Mouse (Mus musculus) myocyte (in vitro differentiated cells): ENCODE data around the gene Trim17. TPM values are rescaled to one million over a fixed set of nuclear protein-coding genes. Genes with fewer than 3 reads are reported as not detected.

Source experiments
- H3K27me3 ChIP-seq: one replicate; pipeline ENCODE4 v1.6.1; 2011; ENCODE audit not compliant: control insufficient read depth, insufficient read depth, insufficient read length
- H3K36me3 ChIP-seq: one replicate; pipeline ENCODE4 v1.6.1; 2011; ENCODE audit not compliant: control insufficient read depth, insufficient read depth
- H3K4me2 ChIP-seq: one replicate; pipeline ENCODE4 v1.6.1; 2011; ENCODE audit warnings: low read depth, control low read depth
- H3K4me3 ChIP-seq: one replicate; pipeline ENCODE4 v1.5.1; 2011; ENCODE audit warnings: mild to moderate bottlenecking, control low read depth, moderate library complexity
- H3K79me2 ChIP-seq: one replicate; pipeline ENCODE4 v1.6.1; 2011; ENCODE audit not compliant: control insufficient read depth, insufficient read depth
- H3ac ChIP-seq: one replicate; pipeline ENCODE4 v1.6.1; 2011; ENCODE audit not compliant: control insufficient read depth, insufficient read length
- CEBPB ChIP-seq: IDR thresholded peaks from 2 replicates; pipeline ENCODE4 v1.6.1; 2011; ENCODE audit warnings: mild to moderate bottlenecking, moderate library complexity; ENCODE audit not compliant: poor library complexity, insufficient read depth, severe bottlenecking
- E2F4 ChIP-seq: IDR thresholded peaks from one replicate; pipeline ENCODE4 v1.6.1; 2011; ENCODE audit warnings: mild to moderate bottlenecking, control low read depth, moderate library complexity; ENCODE audit not compliant: insufficient read depth
- MAX ChIP-seq: IDR thresholded peaks from one replicate; pipeline ENCODE4 v1.6.1; 2011; ENCODE audit warnings: low read depth, mild to moderate bottlenecking, control low read depth
- MYOD1 ChIP-seq, 3 experiments: IDR thresholded peaks; one replicate each; pipeline ENCODE4 v1.6.1; 2011; ENCODE audit warnings: control low read depth in 2 of 3, low read depth in 2 of 3, mild to moderate bottlenecking in 2 of 3, moderate library complexity in 1 of 3; ENCODE audit not compliant: insufficient read length in 2 of 3, control insufficient read depth in 1 of 3
- MYOG ChIP-seq, 3 experiments: IDR thresholded peaks; one replicate each; pipeline ENCODE4 v1.6.1; 2011; ENCODE audit warnings: control low read depth in 2 of 3, low read depth in 2 of 3, mild to moderate bottlenecking in 2 of 3; ENCODE audit not compliant: insufficient read length in 2 of 3, control insufficient read depth in 1 of 3, insufficient read depth in 1 of 3
- POLR2A ChIP-seq: IDR thresholded peaks from one replicate; pipeline ENCODE4 v1.6.1; 2011; ENCODE audit warnings: low read depth, mild to moderate bottlenecking, control low read depth, moderate library complexity; ENCODE audit not compliant: insufficient read length
- POLR2AphosphoS2 ChIP-seq: IDR thresholded peaks from one replicate; pipeline ENCODE4 v1.6.1; 2011; ENCODE audit warnings: low read depth, control low read depth; ENCODE audit not compliant: insufficient read length
- REST ChIP-seq: IDR thresholded peaks from one replicate; pipeline ENCODE4 v1.6.1; 2011; ENCODE audit warnings: mild to moderate bottlenecking, control low read depth, moderate library complexity; ENCODE audit not compliant: insufficient read depth, insufficient read length
- SRF ChIP-seq: IDR thresholded peaks from one replicate; pipeline ENCODE4 v1.6.1; 2011; ENCODE audit warnings: low read depth; ENCODE audit not compliant: control insufficient read depth, insufficient read length
- TCF12 ChIP-seq: IDR thresholded peaks from one replicate; pipeline ENCODE4 v1.6.1; 2011; ENCODE audit warnings: mild to moderate bottlenecking, control low read depth; ENCODE audit not compliant: poor library complexity, insufficient read depth, severe bottlenecking
- TCF3 ChIP-seq: IDR thresholded peaks from one replicate; pipeline ENCODE4 v1.6.1; 2011; ENCODE audit warnings: low read depth, control low read depth; ENCODE audit not compliant: insufficient read length
- USF1 ChIP-seq: IDR thresholded peaks from one replicate; pipeline ENCODE4 v1.6.1; 2011; ENCODE audit warnings: low read depth, mild to moderate bottlenecking, control low read depth, moderate library complexity
- polyA plus RNA-seq: library from polyadenylated mRNA; unstranded; fragments of >200 nt; fragmentation: generic; extraction: Trizol; gene quantifications from one replicate; pipeline ENCODE4 v1.2.1, GENCODE M21; 2012; ENCODE audit warnings: missing spikeins

Trim17 gene
- polyA plus RNA-seq, 1 experiment = 0.64 TPM

DNA sequence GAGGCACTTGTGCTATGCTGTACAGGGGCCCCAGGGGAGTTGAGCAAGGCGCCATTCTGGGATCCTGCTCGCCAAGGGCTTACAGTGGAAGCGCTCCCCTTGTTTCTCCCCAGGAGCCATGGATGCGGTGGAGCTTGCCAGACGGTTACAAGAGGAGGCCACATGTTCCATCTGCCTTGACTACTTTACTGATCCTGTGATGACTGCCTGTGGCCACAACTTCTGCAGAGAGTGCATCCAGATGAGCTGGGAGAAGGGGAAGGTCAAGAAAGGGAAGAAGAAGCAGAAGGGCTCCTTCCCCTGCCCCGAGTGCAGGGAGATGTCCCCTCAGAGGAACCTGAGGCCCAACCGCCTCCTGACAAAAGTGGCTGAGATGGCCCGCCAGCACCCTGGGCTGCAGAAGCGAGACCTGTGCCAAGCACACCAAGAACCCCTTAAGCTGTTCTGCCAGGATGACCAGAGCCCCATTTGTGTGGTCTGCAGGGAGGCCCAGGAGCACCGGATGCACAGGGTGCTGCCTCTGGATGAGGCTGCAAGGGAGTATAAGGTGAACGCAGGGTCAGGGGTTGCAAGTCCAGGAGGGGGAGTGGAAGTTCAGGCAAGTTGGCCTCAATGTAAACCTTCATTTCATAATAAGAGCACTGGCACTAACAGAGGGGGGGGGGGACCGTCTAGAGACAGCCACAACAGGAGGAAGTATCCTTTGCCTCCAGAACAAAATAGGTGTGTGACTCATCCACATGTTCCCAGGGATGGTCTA lies 10.7 kb downstream of the Trim17 start:
- no peak overlapping the region for H3K4me2 ChIP-seq

DNA sequence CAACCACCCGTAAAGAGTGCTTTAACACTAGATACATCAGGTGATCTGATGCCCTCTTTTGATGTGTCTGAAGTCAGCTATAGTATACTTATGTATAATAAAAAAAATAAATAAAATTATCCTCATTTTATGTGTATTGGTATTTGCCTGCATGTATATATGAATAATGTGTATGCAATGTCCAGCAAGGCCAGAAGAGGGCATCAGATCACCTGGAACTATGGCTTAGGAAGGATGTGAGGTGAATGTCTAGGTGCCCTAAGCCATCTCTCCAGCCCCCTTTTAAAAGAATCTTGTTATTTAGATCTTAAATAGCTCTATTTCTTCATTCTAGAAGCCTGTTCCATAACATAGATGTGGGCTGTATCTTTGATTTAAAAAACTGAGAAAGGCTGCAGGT lies 12.9 kb downstream of the Trim17 start:
- no peak overlapping the region for H3ac ChIP-seq
- no peaks in the 10 kb centered on the region for H3K79me2 ChIP-seq
- TF ChIP-seq SRF (no peak), CEBPB (no peak), TCF3 (no peak), E2F4 (no peak), MAX (no peak), POLR2AphosphoS2 (no peak), MYOG (IDR thresholded peaks at IDR 0.05; ENCODE audit: control insufficient read depth in 1 of 3, insufficient read depth in 1 of 3, insufficient read length in 2 of 3, low read depth in 2 of 3) (no peak), POLR2A (no peak), MYOD1 (IDR thresholded peaks at IDR 0.05; ENCODE audit: control insufficient read depth in 1 of 3, insufficient read length in 2 of 3, low read depth in 2 of 3) (no peak), USF1 (no peak), REST (no peak), TCF12 (no peak)
- H3K4me2 ChIP-seq = no peak overlapping the region
- no peaks in the 10 kb centered on the region for H3K27me3 ChIP-seq
- H3K4me3 ChIP-seq = no peak overlapping the region
- no peaks in the 10 kb centered on the region for H3K36me3 ChIP-seq

More for the DNA sequence above, 10.7 kb downstream of the Trim17 start:
- TF ChIP-seq MAX = no peak
- TF ChIP-seq POLR2A = no peak
- no peak for TF ChIP-seq E2F4
- H3K4me3 ChIP-seq = no peak overlapping the region
- H3K27me3 ChIP-seq = no peaks in the 10 kb centered on the region
- no peak overlapping the region for H3ac ChIP-seq
- H3K36me3 ChIP-seq = no peaks in the 10 kb centered on the region
- H3K79me2 ChIP-seq = no peaks in the 10 kb centered on the region

DNA sequence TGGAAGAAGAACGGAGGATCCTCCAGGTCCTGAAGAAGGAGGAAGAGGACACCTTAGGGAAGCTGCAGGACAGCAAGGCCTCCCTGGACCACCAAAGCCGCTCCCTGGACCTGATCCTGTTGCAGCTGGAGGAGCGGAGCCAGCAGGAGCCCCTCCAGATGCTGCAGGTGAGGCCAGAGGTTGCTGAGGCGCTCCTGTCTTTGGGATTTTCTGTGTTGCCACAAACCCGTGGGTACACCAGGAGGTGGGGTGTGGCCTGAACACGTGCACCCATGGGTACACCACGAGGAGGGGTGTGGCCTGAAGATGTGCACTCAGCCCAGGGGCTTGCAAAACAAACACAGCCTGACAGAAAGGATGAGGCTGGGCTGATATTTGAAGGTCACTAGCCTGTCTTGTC lies 14.1 kb downstream of the Trim17 start:
- Histone ChIP-seq H3K4me2 (no peak overlapping the region), H3K79me2 (no peaks in the 10 kb centered on the region), H3ac (no peak overlapping the region), H3K4me3 (no peak overlapping the region), H3K36me3 (peaks cover 3% of the 10 kb centered on the region), H3K27me3 (no peaks in the 10 kb centered on the region)
- no peak for TF ChIP-seq TCF12
- TF ChIP-seq MYOD1 (IDR thresholded peaks at IDR 0.05; ENCODE audit: control insufficient read depth in 1 of 3, insufficient read length in 2 of 3, low read depth in 2 of 3) = no peak
- TF ChIP-seq POLR2A = no peak

DNA sequence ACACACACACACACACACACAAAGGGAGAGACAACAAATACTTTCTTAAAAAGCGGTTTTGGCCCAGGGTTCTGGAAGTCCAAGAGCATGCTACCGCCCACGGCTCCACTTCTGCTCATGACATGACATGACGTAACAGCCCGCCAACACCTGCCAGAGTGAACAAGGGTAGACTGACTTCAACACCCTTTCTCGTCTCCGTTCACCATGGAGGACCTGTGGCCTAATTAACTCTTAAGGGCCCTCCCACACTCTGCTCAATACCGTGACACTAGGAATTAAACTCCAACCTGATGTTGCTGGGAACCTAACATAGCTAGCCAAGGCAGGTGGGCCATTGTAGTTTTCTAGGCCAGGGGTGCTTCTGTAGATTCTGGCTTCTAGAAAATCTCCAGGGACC lies 14.5 kb downstream of the Trim17 start:
- Histone ChIP-seq H3K36me3 (peaks cover 3% of the 10 kb centered on the region), H3K27me3 (no peaks in the 10 kb centered on the region), H3K4me2 (no peak overlapping the region), H3K79me2 (no peaks in the 10 kb centered on the region), H3ac (no peak overlapping the region), H3K4me3 (no peak overlapping the region)
- TF ChIP-seq MYOD1 (IDR thresholded peaks at IDR 0.05; ENCODE audit: control insufficient read depth in 1 of 3, insufficient read length in 2 of 3, low read depth in 2 of 3) (no peak), CEBPB (no peak), E2F4 (no peak), MAX (no peak), REST (no peak), MYOG (IDR thresholded peaks at IDR 0.05; ENCODE audit: control insufficient read depth in 1 of 3, insufficient read depth in 1 of 3, insufficient read length in 2 of 3, low read depth in 2 of 3) (no peak), TCF3 (no peak), POLR2AphosphoS2 (no peak), USF1 (no peak), SRF (no peak), TCF12 (no peak), POLR2A (no peak)

DNA sequence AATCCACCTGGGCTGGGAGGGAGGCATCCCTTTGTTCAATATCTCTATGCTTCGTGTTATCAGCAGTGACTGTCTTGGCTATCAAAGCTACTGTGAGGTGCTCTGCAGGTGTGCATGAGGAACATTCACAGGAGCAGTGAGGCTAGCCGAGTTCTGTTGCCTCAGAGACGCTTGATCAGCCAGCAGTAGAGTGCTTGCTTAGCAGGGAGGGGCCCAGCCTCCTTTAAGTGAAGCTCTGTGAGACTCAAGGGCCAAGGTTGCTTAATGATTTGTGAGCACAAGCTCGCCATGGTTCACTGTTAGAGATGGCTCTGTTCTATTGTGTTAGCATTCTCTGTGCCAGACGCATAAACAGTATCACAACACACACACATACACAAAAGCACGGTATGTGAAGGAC lies 15.2 kb downstream of the Trim17 start:
- H3K27me3 ChIP-seq = no peaks in the 10 kb centered on the region
- TF ChIP-seq CEBPB (no peak), POLR2A (no peak), MYOG (IDR thresholded peaks at IDR 0.05; ENCODE audit: control insufficient read depth in 1 of 3, insufficient read depth in 1 of 3, insufficient read length in 2 of 3, low read depth in 2 of 3) (no peak), MYOD1 (IDR thresholded peaks at IDR 0.05; ENCODE audit: control insufficient read depth in 1 of 3, insufficient read length in 2 of 3, low read depth in 2 of 3) (no peak), USF1 (no peak)
- H3ac ChIP-seq = no peak overlapping the region
- peaks cover 3% of the 10 kb centered on the region for H3K36me3 ChIP-seq
- H3K4me2 ChIP-seq = no peak overlapping the region
- peaks cover 2% of the 10 kb centered on the region for H3K79me2 ChIP-seq
- no peak overlapping the region for H3K4me3 ChIP-seq
